Mouse (Mus musculus): ENCODE data around the gene Adh5.

GRCm38 (mm10) chr3:138452169-138452568, 9.3 kb downstream of the Adh5 start:
- TF ChIP-seq POLR2A (IDR thresholded peaks at IDR 0.05; ENCODE audit: control insufficient read depth in 1 of 2, insufficient read depth in 1 of 2, low read depth in 1 of 2, low read length in 2 of 2, poor library complexity in 1 of 2): no peak
- TF ChIP-seq MXI1 (IDR thresholded peaks at IDR 0.05; ENCODE audit: low read depth, low read length): no peak
- TF ChIP-seq CTCF (IDR thresholded peaks at IDR 0.05 in 2 of 3, conservative IDR thresholded peaks at IDR 0.05 in 1 of 3; ENCODE audit: control insufficient read depth in 1 of 3, insufficient read depth in 1 of 3, low read depth in 2 of 3, low read length in 3 of 3, poor library complexity in 1 of 3, severe bottlenecking in 1 of 3): no peak
- no peak for TF ChIP-seq ZNF384 (IDR thresholded peaks at IDR 0.05; ENCODE audit: low read depth, low read length)
- no peak for TF ChIP-seq ZKSCAN1 (IDR thresholded peaks at IDR 0.05; ENCODE audit: low read depth, low read length)
- no peak for TF ChIP-seq KAT2A (conservative IDR thresholded peaks at IDR 0.05; ENCODE audit: low read depth, low read length)
- no peak for TF ChIP-seq MYC (IDR thresholded peaks at IDR 0.05; ENCODE audit: low read depth, low read length)
- TF ChIP-seq POLR2AphosphoS2 (IDR thresholded peaks at IDR 0.05; ENCODE audit: low read length): no peak
- TF ChIP-seq CHD2 (IDR thresholded peaks at IDR 0.05; ENCODE audit: low read length): no peak
- TF ChIP-seq EP300 (IDR thresholded peaks at IDR 0.05; ENCODE audit: low read depth in 1 of 2, low read length in 2 of 2): no peak
- no peak for TF ChIP-seq GATA1 (IDR thresholded peaks at IDR 0.05; ENCODE audit: low read depth, low read length)
